Mouse (Mus musculus): ENCODE measurements around the gene Etl4. TPM values are rescaled to one million over a fixed set of nuclear protein-coding genes. Genes with fewer than 3 reads are reported as not detected.

Etl4 gene
- polyA plus RNA-seq, 1 experiment from 2014 or later: 15.7 TPM

- DNase-seq (ENCODE audit: low spot score) (no peak), ATAC-seq (no peak)
- 71% methylated on average over 4 of the region's 4 CpGs for WGBS
- TF ChIP-seq CTCF (IDR thresholded peaks at IDR 0.05) (no peak), EP300 (IDR thresholded peaks at IDR 0.05) (no peak)
- Histone ChIP-seq H3K27ac (ENCODE audit: low read length) (no peak overlapping the region), H3K9me3 (ENCODE audit: low read length) (no peaks in the 10 kb centered on the region), H3K27me3 (replicated peaks; ENCODE audit: insufficient read depth, low read length) (no peaks in the 10 kb centered on the region), H3K4me2 (replicated peaks; ENCODE audit: low read depth, low read length) (no peak overlapping the region), H3K36me3 (ENCODE audit: insufficient read depth, low read length) (no peaks in the 10 kb centered on the region), H3K4me3 (ENCODE audit: low read depth, low read length) (no peak overlapping the region), H3K9ac (replicated peaks; ENCODE audit: low read depth) (no peak overlapping the region), H3K4me1 (ENCODE audit: insufficient read depth, low read depth, low read length) (no peaks in the 10 kb centered on the region)
Measured at GRCm38 (mm10) chr2:20538871-20539270, 629.3 kb downstream of the Etl4 start.

GRCm38 (mm10) chr2:20541261-20541660, 631.7 kb downstream of the Etl4 start:
- Histone ChIP-seq H3K27me3 (replicated peaks; ENCODE audit: insufficient read depth, low read length) (no peaks in the 10 kb centered on the region), H3K4me3 (ENCODE audit: low read depth, low read length) (no peak overlapping the region), H3K4me1 (ENCODE audit: insufficient read depth, low read depth, low read length) (peaks cover 7% of the 10 kb centered on the region; the same call in 1 of the 2 replicates), H3K9me3 (ENCODE audit: low read length) (no peaks in the 10 kb centered on the region), H3K36me3 (ENCODE audit: insufficient read depth, low read length) (no peaks in the 10 kb centered on the region), H3K4me2 (replicated peaks; ENCODE audit: low read depth, low read length) (no peak overlapping the region), H3K27ac (ENCODE audit: low read length) (no peak overlapping the region), H3K9ac (replicated peaks; ENCODE audit: low read depth) (no peak overlapping the region)
- no peak for ATAC-seq
- no peak for DNase-seq (ENCODE audit: low spot score)
- TF ChIP-seq CTCF (IDR thresholded peaks at IDR 0.05) (no peak), EP300 (IDR thresholded peaks at IDR 0.05) (no peak)

GRCm38 (mm10) chr2:20542286-20542685, 632.7 kb downstream of the Etl4 start:
- Histone ChIP-seq H3K4me3 (ENCODE audit: low read depth, low read length) (no peak overlapping the region), H3K9me3 (ENCODE audit: low read length) (no peaks in the 10 kb centered on the region), H3K27me3 (replicated peaks; ENCODE audit: insufficient read depth, low read length) (no peaks in the 10 kb centered on the region), H3K9ac (replicated peaks; ENCODE audit: low read depth) (no peak overlapping the region), H3K4me1 (ENCODE audit: insufficient read depth, low read depth, low read length) (peaks cover 7% of the 10 kb centered on the region; the same call in 1 of the 2 replicates), H3K36me3 (ENCODE audit: insufficient read depth, low read length) (no peaks in the 10 kb centered on the region), H3K27ac (ENCODE audit: low read length) (no peak overlapping the region), H3K4me2 (replicated peaks; ENCODE audit: low read depth, low read length) (no peak overlapping the region)
- TF ChIP-seq EP300 (IDR thresholded peaks at IDR 0.05) (no peak), CTCF (IDR thresholded peaks at IDR 0.05) (no peak)
- DNase-seq (ENCODE audit: low spot score) (no peak), ATAC-seq (no peak)
- WGBS: 73% methylated on average over 7 of the region's 7 CpGs

- Histone ChIP-seq H3K9me3 (ENCODE audit: low read length) (no peaks in the 10 kb centered on the region), H3K4me1 (ENCODE audit: insufficient read depth, low read depth, low read length) (peaks cover 7% of the 10 kb centered on the region; the same call in 1 of the 2 replicates), H3K36me3 (ENCODE audit: insufficient read depth, low read length) (no peaks in the 10 kb centered on the region), H3K4me2 (replicated peaks; ENCODE audit: low read depth, low read length) (no peak overlapping the region), H3K27me3 (replicated peaks; ENCODE audit: insufficient read depth, low read length) (no peaks in the 10 kb centered on the region), H3K9ac (replicated peaks; ENCODE audit: low read depth) (no peak overlapping the region), H3K27ac (ENCODE audit: low read length) (no peak overlapping the region), H3K4me3 (ENCODE audit: low read depth, low read length) (no peak overlapping the region)
- TF ChIP-seq EP300 (IDR thresholded peaks at IDR 0.05): no peak
- no peak for TF ChIP-seq CTCF (IDR thresholded peaks at IDR 0.05)
- WGBS: 56% methylated on average over 2 of the region's 2 CpGs
- ATAC-seq (no peak), DNase-seq (ENCODE audit: low spot score) (no peak)
Measured at GRCm38 (mm10) chr2:20545624-20546023, 636.0 kb downstream of the Etl4 start.

- H3K27ac ChIP-seq (ENCODE audit: low read length): peak overlapping the region; percentile 75
- H3K36me3 ChIP-seq (ENCODE audit: insufficient read depth, low read length): no peaks in the 10 kb centered on the region
- peak overlapping the region; percentile 44 for H3K4me2 ChIP-seq (replicated peaks; ENCODE audit: low read depth, low read length)
- ATAC-seq (0 out of 2 replicates have a peak, but pooled peaks have one; percentile 2), DNase-seq (ENCODE audit: low spot score) (peak; percentile 24)
- 12% methylated on average over 11 of the region's 11 CpGs for WGBS
- no peak overlapping the region for H3K9ac ChIP-seq (replicated peaks; ENCODE audit: low read depth)
- no peaks in the 10 kb centered on the region for H3K9me3 ChIP-seq (ENCODE audit: low read length)
- TF ChIP-seq CTCF (IDR thresholded peaks at IDR 0.05) (no peak), EP300 (IDR thresholded peaks at IDR 0.05) (no peak)
- H3K4me1 ChIP-seq (ENCODE audit: insufficient read depth, low read depth, low read length): peaks cover 7% of the 10 kb centered on the region; the same call in 1 of the 2 replicates
- H3K27me3 ChIP-seq (replicated peaks; ENCODE audit: insufficient read depth, low read length): no peaks in the 10 kb centered on the region
- H3K4me3 ChIP-seq (ENCODE audit: low read depth, low read length): peak overlapping the region; percentile 6; the same call in 1 of the 2 replicates
Measured at GRCm38 (mm10) chr2:20546496-20547348, 637.1 kb downstream of the Etl4 start.

GRCm38 (mm10) chr2:20547349-20547677, 637.7 kb downstream of the Etl4 start:
- Histone ChIP-seq H3K9me3 (ENCODE audit: low read length) (no peaks in the 10 kb centered on the region), H3K9ac (replicated peaks; ENCODE audit: low read depth) (no peak overlapping the region)
- peak; percentile 86 for DNase-seq (ENCODE audit: low spot score)

More at GRCm38 (mm10) chr2:20547349-20547677, 637.7 kb downstream of the Etl4 start:
- peak overlapping the region; percentile 31 for H3K4me3 ChIP-seq (ENCODE audit: low read depth, low read length)
- 11% methylated on average over 5 of the region's 5 CpGs for WGBS
- no peaks in the 10 kb centered on the region for H3K27me3 ChIP-seq (replicated peaks; ENCODE audit: insufficient read depth, low read length)
- TF ChIP-seq EP300 (IDR thresholded peaks at IDR 0.05): peak; percentile 93
- no peak for TF ChIP-seq CTCF (IDR thresholded peaks at IDR 0.05)
- peak overlapping the region; percentile 75 for H3K27ac ChIP-seq (ENCODE audit: low read length)
- no peaks in the 10 kb centered on the region for H3K36me3 ChIP-seq (ENCODE audit: insufficient read depth, low read length)
- peak overlapping the region; percentile 44 for H3K4me2 ChIP-seq (replicated peaks; ENCODE audit: low read depth, low read length)
- H3K4me1 ChIP-seq (ENCODE audit: insufficient read depth, low read depth, low read length): peaks cover 7% of the 10 kb centered on the region; the same call in 1 of the 2 replicates
- peak; percentile 95 for ATAC-seq

Data from lung, postnatal 0 days (tissue).